Mouse (Mus musculus) limb, embryonic 15.5 days (tissue): Measurements from ENCODE around the gene Cep131. TPM values are rescaled to one million over a fixed set of nuclear protein-coding genes. Genes with fewer than 3 reads are reported as not detected.

Experiments
- ATAC-seq: fragments of 200-750 bp; cut with Nextera tagmentation; 2 replicates; pipeline ENCODE4 v1.8.0; 2017; ENCODE audit warnings: low read depth, moderate TSS enrichment; ENCODE audit not compliant: insufficient number of reproducible peaks, low FRiP score, low TSS enrichment
- H3K27ac ChIP-seq: fragments of 300-500 bp; sonication (generic); 2 replicates; pipeline ENCODE4 v1.5.1; 2015; ENCODE audit warnings: moderate library complexity, mild to moderate bottlenecking, inconsistent platforms
- H3K27me3 ChIP-seq: fragments of 300-500 bp; sonication (generic); 2 replicates; pipeline ENCODE4 v1.6.1; 2015; ENCODE audit warnings: inconsistent platforms
- H3K36me3 ChIP-seq: fragments of 300-500 bp; sonication (generic); 2 replicates; pipeline ENCODE4 v1.6.1; 2015; ENCODE audit warnings: inconsistent platforms
- H3K4me1 ChIP-seq: fragments of 300-500 bp; sonication (generic); 2 replicates; pipeline ENCODE4 v1.6.1; 2015; ENCODE audit warnings: inconsistent platforms
- H3K4me2 ChIP-seq: fragments of 300-500 bp; sonication (generic); 2 replicates; pipeline ENCODE4 v1.6.1; 2015; ENCODE audit warnings: mild to moderate bottlenecking, inconsistent platforms
- H3K4me3 ChIP-seq: fragments of 300-500 bp; sonication (generic); 2 replicates; pipeline ENCODE4 v1.5.1; 2015; ENCODE audit warnings: mild to moderate bottlenecking, inconsistent platforms
- H3K9ac ChIP-seq: fragments of 300-500 bp; sonication (generic); 2 replicates; pipeline ENCODE4 v1.6.1; 2015; ENCODE audit warnings: inconsistent platforms
- H3K9me3 ChIP-seq: fragments of 300-500 bp; sonication (generic); 2 replicates; pipeline ENCODE4 v1.6.1; 2016; ENCODE audit warnings: inconsistent platforms
- WGBS: fragments of 180-500 bp; shearing (Covaris S2); methylation state at CpG from one replicate; pipeline ENCODE4 v1.1.7; 2015; 5-methylcytosine and 5-hydroxymethylcytosine counted together
- polyA plus RNA-seq: library from polyadenylated mRNA; unstranded; fragments of >200 nt; fragmentation: Nextera tagmentation; extraction: Ambion mirVana; gene quantifications from 2 replicates; pipeline ENCODE4 v1.2.1, GENCODE M21; 2015

Cep131 gene
- polyA plus RNA-seq, 1 experiment from 2014 or later: 20.9 TPM

DNA sequence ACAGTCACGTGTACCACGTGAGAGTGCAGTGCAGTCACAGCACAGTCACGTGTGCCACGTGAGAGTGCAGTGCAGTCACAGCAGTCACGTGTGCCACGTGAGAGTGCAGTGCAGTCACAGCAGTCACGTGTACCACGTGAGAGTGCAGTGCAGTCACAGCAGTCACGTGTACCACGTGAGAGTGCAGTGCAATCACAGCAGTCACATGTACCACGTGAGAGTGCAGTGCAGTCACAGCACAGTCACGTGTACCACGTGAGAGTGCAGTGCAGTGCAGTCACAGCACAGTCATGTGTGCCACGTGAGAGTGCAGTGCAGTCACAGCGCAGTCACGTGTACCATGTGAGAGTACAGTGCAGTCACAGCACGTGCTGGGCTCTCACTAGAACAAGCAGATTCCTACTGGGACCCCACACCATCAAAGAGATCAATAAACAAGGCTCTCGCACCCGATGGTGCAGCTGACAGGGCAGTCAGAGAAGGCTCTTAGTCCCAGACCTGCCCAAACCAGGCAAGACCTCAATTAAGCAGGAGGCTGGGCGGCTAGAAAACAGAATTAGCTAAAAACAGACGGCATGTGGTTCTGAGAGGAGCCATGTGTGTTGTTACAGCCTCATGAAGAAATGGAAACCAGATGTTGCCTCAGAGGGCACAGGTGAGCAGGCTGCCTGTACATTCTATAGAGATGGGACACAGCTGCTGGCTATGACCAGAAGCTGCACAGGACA, 28.0 kb upstream of the Cep131 start:
- no peak for ATAC-seq
- H3K36me3 ChIP-seq: peaks cover 64% of the 10 kb centered on the region
- WGBS: 60% methylated on average over 21 of the region's 21 CpGs

DNA sequence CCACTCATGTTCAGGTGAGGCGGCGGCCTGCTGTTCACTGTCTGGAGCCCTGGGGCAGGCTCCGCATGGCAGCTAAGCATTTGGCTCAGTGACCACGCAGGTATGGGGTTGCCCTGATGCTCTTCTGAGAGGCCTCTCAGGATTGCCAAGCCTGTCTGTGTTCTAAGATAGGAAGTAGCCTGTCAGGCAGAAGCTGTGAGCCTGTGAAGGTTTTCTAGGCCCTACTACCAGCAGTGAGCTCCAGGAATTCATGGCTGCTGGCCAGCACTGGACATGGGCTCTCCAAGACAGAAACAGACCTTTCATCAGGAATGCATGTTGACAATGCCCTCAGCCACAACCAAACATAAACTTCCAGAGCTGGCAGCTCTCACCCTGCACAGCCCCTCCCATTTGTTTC, 25.5 kb upstream of the Cep131 start:
- H3K4me3 ChIP-seq: no peak overlapping the region
- H3K9ac ChIP-seq: 0 out of 2 replicates have a peak overlapping the region, but pooled peaks have one; percentile 4
- no peaks in the 10 kb centered on the region for H3K9me3 ChIP-seq
- no peaks in the 10 kb centered on the region for H3K27me3 ChIP-seq
- peaks cover 24% of the 10 kb centered on the region for H3K4me1 ChIP-seq
- H3K27ac ChIP-seq: no peak overlapping the region
- H3K36me3 ChIP-seq: peaks cover 61% of the 10 kb centered on the region
- ATAC-seq: no peak
- WGBS: 85% methylated on average over 4 of the region's 4 CpGs
- H3K4me2 ChIP-seq: no peak overlapping the region

More for the DNA sequence above, 28.0 kb upstream of the Cep131 start:
- no peak overlapping the region for H3K9ac ChIP-seq
- peaks cover 18% of the 10 kb centered on the region for H3K4me1 ChIP-seq
- no peak overlapping the region for H3K4me3 ChIP-seq
- H3K27me3 ChIP-seq: no peaks in the 10 kb centered on the region
- H3K9me3 ChIP-seq: no peaks in the 10 kb centered on the region
- H3K4me2 ChIP-seq: no peak overlapping the region
- no peak overlapping the region for H3K27ac ChIP-seq

DNA sequence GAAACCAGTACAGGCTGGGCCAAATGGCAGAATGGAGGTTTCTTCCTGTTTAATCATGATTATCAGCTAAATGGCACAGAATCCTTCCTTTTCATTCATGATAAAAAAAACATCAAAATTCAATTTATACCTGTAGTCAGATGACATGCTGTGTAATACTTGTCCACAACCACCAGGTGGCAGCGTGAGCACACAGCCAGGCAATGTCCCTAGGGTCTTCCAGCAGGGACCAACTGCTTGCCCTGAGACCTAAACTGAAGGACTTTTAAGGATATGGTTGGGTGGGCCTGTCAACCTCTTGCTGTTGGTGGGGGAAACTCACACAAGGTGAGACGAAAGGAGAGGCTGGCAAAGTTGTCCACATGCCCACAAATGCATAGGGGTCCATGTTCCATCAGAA, 24.4 kb upstream of the Cep131 start:
- no peak overlapping the region for H3K4me3 ChIP-seq
- no peak for ATAC-seq
- H3K27ac ChIP-seq: no peak overlapping the region
- H3K27me3 ChIP-seq: no peaks in the 10 kb centered on the region
- H3K4me1 ChIP-seq: peaks cover 24% of the 10 kb centered on the region
- H3K4me2 ChIP-seq: no peak overlapping the region
- no peaks in the 10 kb centered on the region for H3K9me3 ChIP-seq
- 3% methylated on average over 2 of the region's 2 CpGs for WGBS
- H3K9ac ChIP-seq: no peak overlapping the region
- peaks cover 60% of the 10 kb centered on the region for H3K36me3 ChIP-seq

GRCm38 (mm10) chr11:120110554-120110953, 23.9 kb upstream of the Cep131 start:
- Histone ChIP-seq H3K36me3 (peaks cover 61% of the 10 kb centered on the region), H3K9me3 (no peaks in the 10 kb centered on the region)
- no peak for ATAC-seq

DNA sequence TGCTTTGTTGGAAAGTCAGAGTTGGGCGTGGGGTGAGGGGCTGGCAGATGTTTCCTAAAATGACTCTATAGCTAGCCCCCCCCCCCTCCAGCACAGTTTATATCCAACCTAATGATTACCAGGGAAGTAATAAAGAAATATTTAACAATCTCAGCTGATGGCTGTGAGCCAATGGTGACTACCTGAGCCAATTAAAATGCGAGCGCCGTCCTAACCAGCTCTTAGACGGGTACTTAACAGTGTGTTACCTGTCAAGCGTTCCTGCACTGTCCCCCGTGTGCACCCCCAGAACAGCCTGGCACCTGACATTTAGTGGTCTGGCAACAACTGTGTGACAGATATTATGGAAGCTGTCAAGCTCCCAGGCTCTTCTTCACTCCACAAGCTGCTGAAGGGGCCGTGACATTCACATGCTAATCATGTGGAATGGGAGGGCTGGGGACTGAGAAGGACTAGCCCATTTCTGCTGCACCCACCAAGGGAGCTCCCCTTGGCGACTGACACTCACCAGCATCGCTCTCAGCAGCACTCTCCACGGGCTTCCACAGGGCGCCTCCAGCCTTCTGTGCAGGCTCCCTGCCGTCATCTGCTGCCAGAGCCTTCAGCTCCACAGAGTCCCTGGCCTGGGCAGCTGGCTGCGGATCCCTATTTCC, 23.1 kb upstream of the Cep131 start:
- no peak for ATAC-seq
- Histone ChIP-seq H3K4me3 (no peak overlapping the region), H3K27me3 (no peaks in the 10 kb centered on the region), H3K9ac (no peak overlapping the region), H3K36me3 (peaks cover 61% of the 10 kb centered on the region), H3K9me3 (no peaks in the 10 kb centered on the region), H3K27ac (no peak overlapping the region), H3K4me2 (no peak overlapping the region), H3K4me1 (peaks cover 17% of the 10 kb centered on the region)
- WGBS: 50% methylated on average over 14 of the region's 14 CpGs

More at GRCm38 (mm10) chr11:120110554-120110953, 23.9 kb upstream of the Cep131 start:
- WGBS: 66% methylated on average over 7 of the region's 7 CpGs
- Histone ChIP-seq H3K9ac (no peak overlapping the region), H3K27ac (no peak overlapping the region), H3K27me3 (no peaks in the 10 kb centered on the region), H3K4me1 (peaks cover 24% of the 10 kb centered on the region), H3K4me2 (no peak overlapping the region), H3K4me3 (no peak overlapping the region)

GRCm38 (mm10) chr11:120107796-120108195, 21.2 kb upstream of the Cep131 start:
- ATAC-seq: no peak
- no peak overlapping the region for H3K4me2 ChIP-seq
- no peaks in the 10 kb centered on the region for H3K9me3 ChIP-seq
- H3K27me3 ChIP-seq: no peaks in the 10 kb centered on the region
- H3K9ac ChIP-seq: no peak overlapping the region
- no peak overlapping the region for H3K27ac ChIP-seq
- peaks cover 65% of the 10 kb centered on the region for H3K36me3 ChIP-seq
- H3K4me3 ChIP-seq: no peak overlapping the region
- WGBS: 74% methylated on average over 9 of the region's 9 CpGs
- peaks cover 15% of the 10 kb centered on the region for H3K4me1 ChIP-seq

DNA sequence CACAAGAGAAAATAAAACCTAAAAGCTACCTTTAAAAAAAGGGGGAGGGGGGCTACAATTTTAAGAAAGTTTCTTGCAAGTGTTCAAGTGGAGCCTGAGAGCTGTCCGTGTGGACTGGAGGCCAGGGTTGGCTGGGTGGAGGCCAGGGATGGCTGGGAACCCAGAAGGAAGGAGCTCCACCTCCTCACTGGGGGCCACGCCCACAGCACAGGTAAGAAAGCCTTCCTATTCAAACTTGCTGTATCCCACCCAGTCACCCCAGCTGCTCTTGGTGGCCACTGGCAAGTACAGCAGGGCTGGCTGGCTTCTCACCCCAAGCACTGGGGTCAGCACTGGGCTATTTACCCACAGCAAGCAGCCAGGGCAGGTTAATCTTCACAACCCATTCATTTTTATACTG, 20.4 kb upstream of the Cep131 start:
- no peaks in the 10 kb centered on the region for H3K9me3 ChIP-seq
- H3K36me3 ChIP-seq: peaks cover 58% of the 10 kb centered on the region
- no peak overlapping the region for H3K4me3 ChIP-seq
- H3K27ac ChIP-seq: no peak overlapping the region
- H3K4me1 ChIP-seq: peaks cover 12% of the 10 kb centered on the region
- ATAC-seq: no peak
- H3K27me3 ChIP-seq: no peaks in the 10 kb centered on the region
- no peak overlapping the region for H3K9ac ChIP-seq
- WGBS: 55% methylated on average over 2 of the region's 2 CpGs
- H3K4me2 ChIP-seq: no peak overlapping the region

- Histone ChIP-seq H3K4me1 (peaks cover 11% of the 10 kb centered on the region), H3K27ac (no peak overlapping the region), H3K4me2 (no peak overlapping the region), H3K9me3 (no peaks in the 10 kb centered on the region), H3K9ac (no peak overlapping the region), H3K36me3 (peaks cover 45% of the 10 kb centered on the region), H3K4me3 (no peak overlapping the region), H3K27me3 (no peaks in the 10 kb centered on the region)
- ATAC-seq: no peak
- 85% methylated on average over 3 of the region's 3 CpGs for WGBS
Measured at GRCm38 (mm10) chr11:120103431-120103997, 16.9 kb upstream of the Cep131 start.

- Histone ChIP-seq H3K9me3 (no peaks in the 10 kb centered on the region), H3K27ac (no peak overlapping the region), H3K36me3 (peaks cover 34% of the 10 kb centered on the region), H3K27me3 (no peaks in the 10 kb centered on the region), H3K4me1 (peaks cover 21% of the 10 kb centered on the region), H3K4me2 (no peak overlapping the region), H3K9ac (no peak overlapping the region), H3K4me3 (no peak overlapping the region)
- WGBS: 5% methylated on average over 3 of the region's 3 CpGs
- ATAC-seq: no peak
Measured at GRCm38 (mm10) chr11:120101036-120101435, 14.4 kb upstream of the Cep131 start.

DNA sequence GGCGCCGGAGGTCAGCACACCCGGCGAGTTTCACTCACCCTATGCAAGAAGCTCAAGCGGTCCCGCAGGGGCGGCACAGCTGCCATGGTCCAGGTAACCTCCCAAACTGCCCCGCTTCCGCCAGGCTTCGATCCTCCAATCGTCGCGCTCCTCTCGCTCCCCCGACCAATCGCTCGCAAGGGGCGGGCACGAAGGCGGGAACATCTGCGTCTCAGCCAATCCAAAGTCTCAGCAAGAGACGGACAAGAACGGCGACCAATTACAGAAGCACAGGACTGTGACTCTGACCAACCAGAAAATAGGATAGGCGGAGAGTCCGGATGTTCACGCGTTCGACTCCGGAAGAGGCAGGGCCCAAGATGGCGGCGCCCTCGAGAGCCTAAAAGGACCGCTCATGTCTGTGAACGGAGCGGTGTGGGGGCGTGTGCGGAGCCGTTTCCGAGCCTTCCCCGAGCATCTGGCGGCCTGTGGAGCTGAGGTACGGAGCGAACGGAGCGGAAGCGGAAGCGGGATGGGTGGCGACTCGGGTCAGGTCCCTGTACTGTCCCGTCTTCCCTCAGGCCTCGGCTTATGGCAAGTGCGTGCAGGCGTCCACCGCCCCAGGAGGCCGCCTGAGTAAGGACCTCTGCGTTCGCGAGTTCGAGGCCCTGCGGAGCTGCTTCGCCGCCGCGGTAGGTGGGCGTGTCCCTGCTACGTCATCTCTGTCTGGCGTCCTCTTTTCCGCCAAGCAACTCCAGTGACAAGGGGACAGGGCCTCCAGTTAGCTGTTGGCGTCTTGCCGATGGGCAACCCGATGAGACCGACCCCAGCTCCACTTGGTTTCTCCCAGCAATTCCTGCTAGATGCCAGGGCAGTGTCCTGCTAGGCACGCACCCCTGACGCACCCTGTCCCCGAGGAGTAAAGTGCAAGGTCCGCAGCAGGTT, 12.2 kb upstream of the Cep131 start, which contains the start of the genes Tepsin and Ndufaf8:
Tepsin (minus strand) TSS at position 144 of the 924 bp plus-strand sequence.
Ndufaf8 (plus strand) TSS at position 341 of the 924 bp plus-strand sequence.
- no peaks in the 10 kb centered on the region for H3K27me3 ChIP-seq
- peak; percentile 99 for ATAC-seq
- under 1% methylated on average over 77 of the region's 77 CpGs for WGBS
- peaks cover 21% of the 10 kb centered on the region for H3K4me1 ChIP-seq
- peak within 1 kb of the TSS; percentile 96 for H3K27ac ChIP-seq
- H3K9me3 ChIP-seq: no peaks in the 10 kb centered on the region
- peak within 1 kb of the TSS; percentile 91 for H3K4me3 ChIP-seq
- H3K9ac ChIP-seq: peak within 1 kb of the TSS; percentile 84
- H3K36me3 ChIP-seq: peaks cover 34% of the 10 kb centered on the region
- H3K4me2 ChIP-seq: peak within 1 kb of the TSS; percentile 91

- Histone ChIP-seq H3K36me3 (peaks cover 68% of the 10 kb centered on the region), H3K4me1 (peaks cover 8% of the 10 kb centered on the region), H3K9me3 (no peaks in the 10 kb centered on the region), H3K27ac (no peak overlapping the region), H3K4me2 (no peak overlapping the region), H3K4me3 (no peak overlapping the region), H3K9ac (no peak overlapping the region), H3K27me3 (no peaks in the 10 kb centered on the region)
- 78% methylated on average over 23 of the region's 23 CpGs for WGBS
- no peak for ATAC-seq
Measured at GRCm38 (mm10) chr11:120092817-120093591, 6.4 kb upstream of the Cep131 start.
